Mouse (Mus musculus) adrenal gland, adult 18-20 months (tissue): ENCODE measurements around the gene Nol11. TPM values are rescaled to one million over a fixed set of nuclear protein-coding genes. Genes with fewer than 3 reads are reported as not detected.

Source experiments
- DNase-seq, 2 experiments: peaks; one replicate each; pipeline ENCODE4 v3.0.0; 2021 to 2022; ENCODE audit warnings: low spot score in 2 of 2
- long read RNA-seq, 2 experiments: library from polyadenylated mRNA; stranded (forward); transcript quantifications; one replicate each; pipeline ENCODE4 v2.0.0; 2021
- total RNA-seq, 2 experiments: library from RNA; stranded (reverse); gene quantifications; 1 replicate in 1 of 2; 2 replicates in 1 of 2; pipeline ENCODE4 v1.2.3; 2021

Gene Nol11
- total RNA-seq = 10 to 100 TPM; 22.0 to 22.3 TPM
- long read RNA-seq, experiment 1, transcript Nol11-201 (18 exons, 3,158 nt) = major isoform, 28 of 37 reads
- long read RNA-seq, experiment 1, partial matches to known transcripts = 4 of 37 reads
- long read RNA-seq, experiment 1, other reads (novel, unspliced or antisense) = 1 of 37 reads
- long read RNA-seq, experiment 2, transcript Nol11-201 (18 exons, 3,158 nt) = major isoform, 40 of 54 reads
- long read RNA-seq, experiment 2, transcript Nol11-202 (18 exons, 3,098 nt) = minor isoform, 6 of 54 reads
- long read RNA-seq, experiment 2, partial matches to known transcripts = 6 of 54 reads
- long read RNA-seq, experiment 2, other reads (novel, unspliced or antisense) = 2 of 54 reads

GRCm38 (mm10) chr11:107188565-107189552 lies at the start of gene Nol11:
Nol11 (minus strand) TSS chr11:107189381.
- peak; percentile 97 to 98 for DNase-seq

- no peak for DNase-seq
Measured at GRCm38 (mm10) chr11:107238506-107238905, 49.3 kb upstream of the Nol11 start.

- no peak for DNase-seq
Measured at GRCm38 (mm10) chr11:107237532-107237931, 48.4 kb upstream of the Nol11 start.

GRCm38 (mm10) chr11:107233252-107233890 lies 44.2 kb upstream of the Nol11 start:
- no peak for DNase-seq

- no peak for DNase-seq
Measured at GRCm38 (mm10) chr11:107230128-107230527, 40.9 kb upstream of the Nol11 start.

- no peak for DNase-seq
Measured at GRCm38 (mm10) chr11:107226431-107226830, 37.2 kb upstream of the Nol11 start.

GRCm38 (mm10) chr11:107226013-107226412 lies 36.8 kb upstream of the Nol11 start:
- DNase-seq = no peak

GRCm38 (mm10) chr11:107225301-107225700 lies 36.1 kb upstream of the Nol11 start:
- DNase-seq = no peak

GRCm38 (mm10) chr11:107223667-107224214 lies 34.6 kb upstream of the Nol11 start:
- no peak for DNase-seq

GRCm38 (mm10) chr11:107223169-107223561 lies 34.0 kb upstream of the Nol11 start:
- DNase-seq = no peak

- DNase-seq = no peak
Measured at GRCm38 (mm10) chr11:107222531-107223168, 33.5 kb upstream of the Nol11 start.

- DNase-seq = no peak
Measured at GRCm38 (mm10) chr11:107215111-107215510, 25.9 kb upstream of the Nol11 start.

- no peak for DNase-seq
Measured at GRCm38 (mm10) chr11:107213745-107214144, 24.6 kb upstream of the Nol11 start.

GRCm38 (mm10) chr11:107209818-107210217 lies 20.6 kb upstream of the Nol11 start:
- DNase-seq = no peak

- DNase-seq = no peak
Measured at GRCm38 (mm10) chr11:107201773-107202172, 12.6 kb upstream of the Nol11 start.

- DNase-seq = no peak
Measured at GRCm38 (mm10) chr11:107199281-107199680, 10.1 kb upstream of the Nol11 start.

GRCm38 (mm10) chr11:107195334-107195733 lies 6.2 kb upstream of the Nol11 start:
- no peak for DNase-seq

GRCm38 (mm10) chr11:107190376-107190775 lies 1.2 kb upstream of the Nol11 start:
- DNase-seq = peak in 1 of 2 experiments; percentile 25

GRCm38 (mm10) chr11:107183777-107184176 lies 5.4 kb downstream of the Nol11 start:
- no peak for DNase-seq

- no peak for DNase-seq
Measured at GRCm38 (mm10) chr11:107161215-107161614, 28.0 kb downstream of the Nol11 start.

- DNase-seq = no peak
Measured at GRCm38 (mm10) chr11:107159034-107159433, 30.1 kb downstream of the Nol11 start.
